Mouse (Mus musculus): Measurements from ENCODE around the gene Cpt1c. TPM values are rescaled to one million over a fixed set of nuclear protein-coding genes. Genes with fewer than 3 reads are reported as not detected.
A peak's percentile ranks its signal among the peaks of the same experiment; 100 is the strongest.

The Cpt1c gene
- total and polyA plus RNA-seq, 3 experiments = 4.5 to 12.7 (median 10.2) TPM

GRCm38 (mm10) chr7:45005321-45005992 is 30.8 kb upstream of the Cpt1c start:
- H3K4me1 ChIP-seq (ENCODE audit: control insufficient read depth in 1 of 2, insufficient read depth in 2 of 2) = peaks cover 0 to 3% of the 10 kb centered on the region in 2 experiments; a peak in 1 of 4 replicates
- dilution Hi-C loops (cut with MboI; ENCODE audit: extremely low pct_ligation_motif_present, extremely low pct_unique_long_range_greater_than_20kb, low sequenced_read_pairs) (no loop called here), in situ Hi-C loops (cut with MboI; ENCODE audit: low pct_ligation_motif_present, low pct_unique_long_range_greater_than_20kb, low sequenced_read_pairs) (no loop called here)
- no peak overlapping the region for H3K4me2 ChIP-seq (ENCODE audit: insufficient read depth, low read depth, poor library complexity, severe bottlenecking)
- H3K9me3 ChIP-seq (replicated peaks; ENCODE audit: low read length) = no peaks in the 10 kb centered on the region
- TF ChIP-seq NRF1 (IDR thresholded peaks at IDR 0.05; ENCODE audit: low read depth, low read length) = no peak
- no peak for TF ChIP-seq CHD2 (IDR thresholded peaks at IDR 0.05; ENCODE audit: low read length)
- TF ChIP-seq SMC3 (IDR thresholded peaks at IDR 0.05; ENCODE audit: low read depth, low read length) = no peak
- no peak for TF ChIP-seq TBP (conservative IDR thresholded peaks at IDR 0.05; ENCODE audit: low read depth, low read length)
- peak; percentile 58 for TF ChIP-seq HCFC1 (IDR thresholded peaks at IDR 0.05; ENCODE audit: low read depth, low read length)
- no peak for TF ChIP-seq ZMIZ1 (IDR thresholded peaks at IDR 0.05; ENCODE audit: low read depth, low read length)
- H3K9ac ChIP-seq (ENCODE audit: insufficient read depth, low read depth) = no peak overlapping the region
- DNase-seq (ENCODE audit: extremely low read depth) = no peak
- no peak overlapping the region for H3K4me3 ChIP-seq (replicated peaks in 1 of 3; ENCODE audit: low read depth in 2 of 3, low read length in 2 of 3, poor library complexity in 1 of 3)
- H3K79me2 ChIP-seq (replicated peaks; ENCODE audit: control insufficient read depth, extremely low read depth, insufficient read depth, poor library complexity, severe bottlenecking) = 0 out of 2 replicates have a peak, but pooled peaks cover 5% of the 10 kb centered on the region
- no peaks in the 10 kb centered on the region for H3K27me3 ChIP-seq (replicated peaks)
- H3K27ac ChIP-seq (ENCODE audit: insufficient read depth, low read depth) = no peak overlapping the region
- peaks cover 92 to 96% of the 10 kb centered on the region in 2 experiments for H3K36me3 ChIP-seq (replicated peaks in 1 of 2; ENCODE audit: control insufficient read depth in 1 of 2, insufficient read depth in 1 of 2, low read length in 1 of 2)

DNA sequence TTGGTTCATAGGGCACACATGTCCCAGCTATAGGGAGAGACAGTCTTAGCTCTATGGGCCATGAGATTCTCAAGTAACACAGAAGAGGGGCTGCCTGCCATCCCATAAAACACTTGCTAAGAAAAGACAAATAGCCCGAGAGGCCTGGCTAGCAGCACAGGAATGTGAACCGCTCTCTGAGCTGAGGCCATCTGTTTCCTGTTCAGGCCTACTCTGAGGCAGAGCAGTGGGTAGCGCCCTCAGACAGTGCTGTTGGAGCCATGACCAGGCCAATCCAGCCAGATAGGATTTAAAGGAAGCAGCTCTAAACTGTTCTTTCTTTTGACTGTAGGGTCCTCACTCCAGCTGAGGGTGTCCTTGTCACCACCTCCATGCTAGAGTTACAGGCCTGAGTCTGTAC is 29.9 kb upstream of the Cpt1c start:
- dilution Hi-C loops (cut with MboI; ENCODE audit: extremely low pct_ligation_motif_present, extremely low pct_unique_long_range_greater_than_20kb, low sequenced_read_pairs) = no loop called here
- TF ChIP-seq JUND (conservative IDR thresholded peaks at IDR 0.05; ENCODE audit: low read depth, low read length) (no peak), KAT2A (IDR thresholded peaks at IDR 0.05; ENCODE audit: insufficient replicate concordance, low read length) (no peak), PAX5 (IDR thresholded peaks at IDR 0.05; ENCODE audit: low read length) (no peak), ETS1 (conservative IDR thresholded peaks at IDR 0.05; ENCODE audit: low read depth, low read length) (no peak), SMC3 (IDR thresholded peaks at IDR 0.05; ENCODE audit: low read depth, low read length) (no peak), ELF1 (IDR thresholded peaks at IDR 0.05; ENCODE audit: low read depth, low read length) (no peak), ZMIZ1 (IDR thresholded peaks at IDR 0.05; ENCODE audit: low read depth, low read length) (no peak)
- in situ Hi-C loops (cut with MboI; ENCODE audit: low pct_ligation_motif_present, low pct_unique_long_range_greater_than_20kb, low sequenced_read_pairs) = no loop called here
- peaks cover 3 to 4% of the 10 kb centered on the region in 2 experiments; a peak in 3 of 4 replicates for H3K4me1 ChIP-seq (ENCODE audit: control insufficient read depth in 1 of 2, insufficient read depth in 2 of 2)
- H3K9ac ChIP-seq (ENCODE audit: insufficient read depth, low read depth) = no peak overlapping the region
- H3K4me2 ChIP-seq (ENCODE audit: insufficient read depth, low read depth, poor library complexity, severe bottlenecking) = no peak overlapping the region
- H3K9me3 ChIP-seq (replicated peaks; ENCODE audit: low read length) = no peaks in the 10 kb centered on the region
- H3K4me3 ChIP-seq (replicated peaks in 1 of 3; ENCODE audit: low read depth in 2 of 3, low read length in 2 of 3, poor library complexity in 1 of 3) = no peak overlapping the region
- H3K27ac ChIP-seq (ENCODE audit: insufficient read depth, low read depth) = no peak overlapping the region
- H3K36me3 ChIP-seq (replicated peaks in 1 of 2; ENCODE audit: control insufficient read depth in 1 of 2, insufficient read depth in 1 of 2, low read length in 1 of 2) = peaks cover 91 to 96% of the 10 kb centered on the region in 2 experiments
- DNase-seq (ENCODE audit: extremely low read depth) = no peak
- no peaks in the 10 kb centered on the region for H3K27me3 ChIP-seq (replicated peaks)
- peaks cover 10% of the 10 kb centered on the region for H3K79me2 ChIP-seq (replicated peaks; ENCODE audit: control insufficient read depth, extremely low read depth, insufficient read depth, poor library complexity, severe bottlenecking)

DNA sequence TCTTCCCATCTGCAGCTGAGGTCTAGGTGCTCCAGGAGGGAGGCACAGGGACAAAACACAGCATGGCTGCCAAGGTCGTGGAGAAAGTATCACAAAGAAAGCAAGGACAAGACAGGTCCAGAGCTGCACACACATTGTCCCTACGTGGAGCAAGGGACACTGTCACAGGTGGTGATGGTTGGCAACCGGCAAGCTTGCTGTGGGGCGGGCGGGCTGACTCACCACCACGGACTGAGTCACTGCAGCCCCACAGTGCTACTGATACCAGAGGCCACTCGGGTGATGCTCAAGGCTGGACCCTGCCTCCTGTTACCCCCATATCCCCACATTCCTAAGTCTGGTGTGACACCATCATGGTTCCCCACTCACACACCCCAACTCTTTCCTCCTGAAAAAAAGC is 27.8 kb upstream of the Cpt1c start:
- TF ChIP-seq ZNF384 (IDR thresholded peaks at IDR 0.05; ENCODE audit: low read depth, low read length) (no peak), CHD1 (IDR thresholded peaks at IDR 0.05; ENCODE audit: low read depth, low read length) (no peak)
- in situ Hi-C loops (cut with MboI; ENCODE audit: low pct_ligation_motif_present, low pct_unique_long_range_greater_than_20kb, low sequenced_read_pairs) = no loop called here
- Histone ChIP-seq H3K4me1 (ENCODE audit: control insufficient read depth in 1 of 2, insufficient read depth in 2 of 2) (peaks cover 3 to 12% of the 10 kb centered on the region in 2 experiments; a peak in 3 of 4 replicates), H3K9me3 (replicated peaks; ENCODE audit: low read length) (no peaks in the 10 kb centered on the region), H3K4me2 (ENCODE audit: insufficient read depth, low read depth, poor library complexity, severe bottlenecking) (no peak overlapping the region), H3K27me3 (replicated peaks) (no peaks in the 10 kb centered on the region), H3K4me3 (replicated peaks in 1 of 3; ENCODE audit: low read depth in 2 of 3, low read length in 2 of 3, poor library complexity in 1 of 3) (no peak overlapping the region), H3K27ac (ENCODE audit: insufficient read depth, low read depth) (no peak overlapping the region), H3K36me3 (replicated peaks in 1 of 2; ENCODE audit: control insufficient read depth in 1 of 2, insufficient read depth in 1 of 2, low read length in 1 of 2) (peaks cover 70 to 78% of the 10 kb centered on the region in 2 experiments), H3K9ac (ENCODE audit: insufficient read depth, low read depth) (no peak overlapping the region), H3K79me2 (replicated peaks; ENCODE audit: control insufficient read depth, extremely low read depth, insufficient read depth, poor library complexity, severe bottlenecking) (peaks cover 23% of the 10 kb centered on the region)
- DNase-seq (ENCODE audit: extremely low read depth) = no peak
- dilution Hi-C loops (cut with MboI; ENCODE audit: extremely low pct_ligation_motif_present, extremely low pct_unique_long_range_greater_than_20kb, low sequenced_read_pairs) = no loop called here

Data from CH12.LX (cell line).